Mouse (Mus musculus): ENCODE measurements around the gene Gm1123. TPM values are rescaled to one million over a fixed set of nuclear protein-coding genes. Genes with fewer than 3 reads are reported as not detected.

Gm1123 gene
- polyA plus RNA-seq, 1 experiment from 2014 or later, result 0.18 TPM

Other genes starting within 250 kb of the Gm1123 start
- gene Prr23a1, start 193.2 kb downstream of the Gm1123 start, polyA plus RNA-seq (2014; fragmentation: Nextera tagmentation; extraction: Ambion mirVana), result not detected in 2 replicates
- gene Prr23a2, start 179.2 kb downstream of the Gm1123 start, polyA plus RNA-seq (2014; fragmentation: Nextera tagmentation; extraction: Ambion mirVana), result not detected in 2 replicates
- gene Prr23a3, start 170.9 kb downstream of the Gm1123 start, polyA plus RNA-seq (2014; fragmentation: Nextera tagmentation; extraction: Ambion mirVana), result not detected in 2 replicates
- not detected in 2 replicates for gene 7420426K07Rik, start 132.6 kb downstream of the Gm1123 start, polyA plus RNA-seq (2014; fragmentation: Nextera tagmentation; extraction: Ambion mirVana)
- gene Foxl2, start 80.4 kb downstream of the Gm1123 start, polyA plus RNA-seq (2014; fragmentation: Nextera tagmentation; extraction: Ambion mirVana), result not detected in 2 replicates
- 32.3 and 32.5 TPM in 2 replicates for gene Faim, start 49.3 kb downstream of the Gm1123 start, polyA plus RNA-seq (2014; fragmentation: Nextera tagmentation; extraction: Ambion mirVana)
- gene Pik3cb, start 104.9 kb upstream of the Gm1123 start, polyA plus RNA-seq (2014; fragmentation: Nextera tagmentation; extraction: Ambion mirVana), result 1.5 and 2.1 TPM in 2 replicates
- not detected in 2 replicates for gene Faiml, start 201.5 kb upstream of the Gm1123 start, polyA plus RNA-seq (2014; fragmentation: Nextera tagmentation; extraction: Ambion mirVana)
- gene Cep70, start 207.7 kb upstream of the Gm1123 start, polyA plus RNA-seq (2014; fragmentation: Nextera tagmentation; extraction: Ambion mirVana), result 24.7 and 25.5 TPM in 2 replicates

All from heart, embryonic 14.5 days (tissue).